Mouse (Mus musculus) hindbrain, embryonic 11.5 days (tissue): ENCODE data around the gene Ccdc30. TPM values are rescaled to one million over a fixed set of nuclear protein-coding genes. Genes with fewer than 3 reads are reported as not detected.

Experiments
- ATAC-seq: fragments of 200-750 bp; cut with Nextera tagmentation; 2 replicates; pipeline ENCODE4 v1.8.0; 2017; ENCODE audit warnings: mild to moderate bottlenecking, moderate TSS enrichment, moderate library complexity; ENCODE audit not compliant: low FRiP score
- DNase-seq: peaks from one replicate; pipeline ENCODE4 v3.0.0-alpha.2; 2015; ENCODE audit warnings: low spot score
- H3K27ac ChIP-seq: fragments of 300-500 bp; sonication (generic); 2 replicates; pipeline ENCODE4 v1.5.1; 2014; ENCODE audit warnings: mild to moderate bottlenecking, low read depth, low read length
- H3K27me3 ChIP-seq: fragments of 300-500 bp; sonication (generic); 2 replicates; pipeline ENCODE4 v1.6.1; 2014; ENCODE audit warnings: mild to moderate bottlenecking, low read length, moderate library complexity, mixed read lengths; ENCODE audit not compliant: control insufficient read depth, insufficient read depth
- H3K36me3 ChIP-seq: fragments of 300-500 bp; sonication (generic); 2 replicates; pipeline ENCODE4 v1.6.1; 2014; ENCODE audit warnings: mild to moderate bottlenecking, low read length, moderate library complexity, mixed read lengths; ENCODE audit not compliant: control insufficient read depth, insufficient read depth
- H3K4me1 ChIP-seq: fragments of 300-500 bp; sonication (generic); replicated peaks from 2 replicates; pipeline ENCODE4 v1.6.1; 2014; ENCODE audit warnings: low read length, mixed read lengths; ENCODE audit not compliant: control insufficient read depth, insufficient read depth
- H3K4me2 ChIP-seq: fragments of 300-500 bp; sonication (generic); replicated peaks from 2 replicates; pipeline ENCODE4 v1.6.1; 2014; ENCODE audit warnings: mild to moderate bottlenecking, low read depth, low read length
- H3K4me3 ChIP-seq: fragments of 300-500 bp; sonication (generic); 2 replicates; pipeline ENCODE4 v1.5.1; 2014; ENCODE audit warnings: low read depth, low read length
- H3K9ac ChIP-seq: fragments of 300-500 bp; sonication (generic); 2 replicates; pipeline ENCODE4 v1.6.1; 2014; ENCODE audit warnings: low read depth, low read length
- H3K9me3 ChIP-seq: fragments of 300-500 bp; sonication (generic); 2 replicates; pipeline ENCODE4 v1.6.1; 2016; ENCODE audit warnings: low read length; ENCODE audit not compliant: control insufficient read depth
- WGBS: fragments of 180-500 bp; shearing (Covaris S2); extraction: QIAGEN DNeasy Blood & Tissue Kit; methylation state at CpG from one replicate; pipeline ENCODE4 v1.1.7; 2014; 5-methylcytosine and 5-hydroxymethylcytosine counted together
- polyA plus RNA-seq: library from polyadenylated mRNA; unstranded; fragments of >200 nt; fragmentation: Nextera tagmentation; extraction: Ambion mirVana; gene quantifications from 2 replicates; pipeline ENCODE4 v1.2.1, GENCODE M21; 2014

Gene Ccdc30
- polyA plus RNA-seq, 1 experiment from 2014 or later, result 13.9 TPM

GRCm38 (mm10) chr4:119403431-119403830 is 11.9 kb downstream of the Ccdc30 start:
- no peak overlapping the region for H3K4me3 ChIP-seq
- H3K27ac ChIP-seq, result no peak overlapping the region
- H3K4me2 ChIP-seq, result no peak overlapping the region
- 71% methylated on average over 2 of the region's 2 CpGs for WGBS
- H3K9ac ChIP-seq, result no peak overlapping the region
- H3K36me3 ChIP-seq, result no peaks in the 10 kb centered on the region
- DNase-seq (no peak), ATAC-seq (no peak)
- no peaks in the 10 kb centered on the region for H3K27me3 ChIP-seq
- no peaks in the 10 kb centered on the region for H3K9me3 ChIP-seq
- H3K4me1 ChIP-seq, result no peaks in the 10 kb centered on the region

GRCm38 (mm10) chr4:119400896-119401295 is 14.4 kb downstream of the Ccdc30 start:
- no peaks in the 10 kb centered on the region for H3K36me3 ChIP-seq
- no peaks in the 10 kb centered on the region for H3K9me3 ChIP-seq
- no peaks in the 10 kb centered on the region for H3K4me1 ChIP-seq
- H3K9ac ChIP-seq, result no peak overlapping the region
- DNase-seq (no peak), ATAC-seq (no peak)
- 61% methylated on average over 7 of the region's 7 CpGs for WGBS
- no peak overlapping the region for H3K4me3 ChIP-seq
- no peak overlapping the region for H3K27ac ChIP-seq
- H3K27me3 ChIP-seq, result no peaks in the 10 kb centered on the region
- H3K4me2 ChIP-seq, result no peak overlapping the region

- 81% methylated on average over 7 of the region's 7 CpGs for WGBS
- no peak overlapping the region for H3K4me3 ChIP-seq
- H3K9me3 ChIP-seq, result no peaks in the 10 kb centered on the region
- H3K9ac ChIP-seq, result no peak overlapping the region
- ATAC-seq (no peak), DNase-seq (no peak)
- no peaks in the 10 kb centered on the region for H3K27me3 ChIP-seq
- no peak overlapping the region for H3K27ac ChIP-seq
- H3K4me1 ChIP-seq, result no peaks in the 10 kb centered on the region
- no peak overlapping the region for H3K4me2 ChIP-seq
- no peaks in the 10 kb centered on the region for H3K36me3 ChIP-seq
Observed at GRCm38 (mm10) chr4:119398751-119399150, 16.6 kb downstream of the Ccdc30 start.

GRCm38 (mm10) chr4:119390369-119390768 is 25.0 kb downstream of the Ccdc30 start:
- H3K9me3 ChIP-seq, result no peaks in the 10 kb centered on the region
- no peaks in the 10 kb centered on the region for H3K36me3 ChIP-seq
- no peak overlapping the region for H3K27ac ChIP-seq
- WGBS, result 91% methylated on average over 1 of the region's 1 CpGs
- DNase-seq, result peak; percentile 52
- no peaks in the 10 kb centered on the region for H3K4me1 ChIP-seq
- no peak overlapping the region for H3K9ac ChIP-seq
- no peak for ATAC-seq
- H3K27me3 ChIP-seq, result no peaks in the 10 kb centered on the region
- H3K4me3 ChIP-seq, result no peak overlapping the region
- no peak overlapping the region for H3K4me2 ChIP-seq

- DNase-seq (no peak), ATAC-seq (no peak)
- H3K4me2 ChIP-seq, result no peak overlapping the region
- no peaks in the 10 kb centered on the region for H3K27me3 ChIP-seq
- no peaks in the 10 kb centered on the region for H3K36me3 ChIP-seq
- no peak overlapping the region for H3K4me3 ChIP-seq
- WGBS, result 44% methylated on average over 3 of the region's 3 CpGs
- no peak overlapping the region for H3K27ac ChIP-seq
- no peaks in the 10 kb centered on the region for H3K9me3 ChIP-seq
- no peak overlapping the region for H3K9ac ChIP-seq
- H3K4me1 ChIP-seq, result no peaks in the 10 kb centered on the region
Observed at GRCm38 (mm10) chr4:119389184-119389583, 26.1 kb downstream of the Ccdc30 start.

GRCm38 (mm10) chr4:119381471-119382190 is 33.7 kb downstream of the Ccdc30 start:
- H3K4me3 ChIP-seq, result no peak overlapping the region
- no peaks in the 10 kb centered on the region for H3K9me3 ChIP-seq
- H3K27me3 ChIP-seq, result no peaks in the 10 kb centered on the region
- no peak overlapping the region for H3K4me2 ChIP-seq
- no peak for DNase-seq
- 83% methylated on average over 7 of the region's 7 CpGs for WGBS
- no peaks in the 10 kb centered on the region for H3K36me3 ChIP-seq
- no peak overlapping the region for H3K27ac ChIP-seq
- no peak overlapping the region for H3K9ac ChIP-seq
- no peaks in the 10 kb centered on the region for H3K4me1 ChIP-seq
- ATAC-seq, result no peak

- no peak overlapping the region for H3K9ac ChIP-seq
- H3K27me3 ChIP-seq, result no peaks in the 10 kb centered on the region
- ATAC-seq (no peak), DNase-seq (no peak)
- H3K4me2 ChIP-seq, result no peak overlapping the region
- 87% methylated on average over 6 of the region's 6 CpGs for WGBS
- H3K4me1 ChIP-seq, result no peaks in the 10 kb centered on the region
- H3K27ac ChIP-seq, result no peak overlapping the region
- no peak overlapping the region for H3K4me3 ChIP-seq
- H3K9me3 ChIP-seq, result no peaks in the 10 kb centered on the region
- H3K36me3 ChIP-seq, result no peaks in the 10 kb centered on the region
Observed at GRCm38 (mm10) chr4:119369460-119369859, 45.9 kb downstream of the Ccdc30 start.

- Histone ChIP-seq H3K36me3 (no peaks in the 10 kb centered on the region), H3K4me3 (no peak overlapping the region), H3K9me3 (no peaks in the 10 kb centered on the region), H3K4me2 (no peak overlapping the region), H3K4me1 (no peaks in the 10 kb centered on the region), H3K9ac (no peak overlapping the region), H3K27me3 (no peaks in the 10 kb centered on the region), H3K27ac (no peak overlapping the region)
- DNase-seq, result no peak
- ATAC-seq, result no peak
- 75% methylated on average over 4 of the region's 4 CpGs for WGBS
Observed at GRCm38 (mm10) chr4:119366758-119367526, 48.4 kb downstream of the Ccdc30 start.

- H3K27me3 ChIP-seq, result no peaks in the 10 kb centered on the region
- H3K27ac ChIP-seq, result no peak overlapping the region
- H3K9ac ChIP-seq, result no peak overlapping the region
- no peak for ATAC-seq
- no peak overlapping the region for H3K4me3 ChIP-seq
- H3K4me1 ChIP-seq, result no peaks in the 10 kb centered on the region
- no peak for DNase-seq
- no peaks in the 10 kb centered on the region for H3K9me3 ChIP-seq
- no peaks in the 10 kb centered on the region for H3K36me3 ChIP-seq
- H3K4me2 ChIP-seq, result no peak overlapping the region
- WGBS, result 86% methylated on average over 3 of the region's 3 CpGs
Observed at GRCm38 (mm10) chr4:119362231-119362630, 53.1 kb downstream of the Ccdc30 start.
